Mouse (Mus musculus): Measurements from ENCODE around the gene Ralgps1. TPM values are rescaled to one million over a fixed set of nuclear protein-coding genes. Genes with fewer than 3 reads are reported as not detected.
"Not testable (repeated sequence)": the region's sequence is repeated elsewhere in the genome, so short reads cannot be mapped to it uniquely, and the experiment has no call there.

Gene Ralgps1
- total and polyA plus RNA-seq, 2 experiments from 2014 or later = 20.7 to 69.9 TPM

DNA sequence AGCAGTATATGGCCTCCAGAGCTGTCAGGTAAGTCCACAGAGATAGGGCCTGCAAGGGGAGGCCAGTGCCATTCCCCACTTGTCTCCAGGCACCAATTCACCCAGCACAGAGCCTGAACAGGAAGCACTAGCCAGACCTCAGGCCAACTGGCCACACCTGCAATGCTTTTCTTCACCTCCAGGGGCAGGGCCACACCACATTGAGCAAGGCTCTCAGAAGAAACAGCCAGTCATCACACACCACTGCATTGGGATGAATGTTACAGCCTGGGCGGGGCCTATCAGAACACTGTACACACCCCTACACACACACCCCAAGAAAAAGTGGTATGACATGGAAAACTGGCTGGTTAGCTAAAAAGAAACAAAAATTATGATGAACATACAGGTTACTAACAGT, 42.3 kb downstream of the Ralgps1 start:
- no peak overlapping the region for H3K27ac ChIP-seq
- no peaks in the 10 kb centered on the region for H3K4me1 ChIP-seq (ENCODE audit: insufficient read depth, low read length)
- H3K9me3 ChIP-seq (ENCODE audit: low read length) = no peaks in the 10 kb centered on the region
- peak; percentile 67 for TF ChIP-seq CTCF (IDR thresholded peaks at IDR 0.05; ENCODE audit: low read depth)
- 71% methylated on average over 1 of the region's 1 CpGs for WGBS
- no peaks in the 10 kb centered on the region for H3K27me3 ChIP-seq (ENCODE audit: insufficient read depth, low read length)
- no peak overlapping the region for H3K4me2 ChIP-seq (ENCODE audit: low read depth, low read length)
- 0 out of 2 replicates have a peak, but pooled peaks cover 8% of the 10 kb centered on the region for H3K36me3 ChIP-seq (ENCODE audit: insufficient read depth, low read length)
- no peak overlapping the region for H3K9ac ChIP-seq (replicated peaks; ENCODE audit: low read length)
- ATAC-seq = 0 out of 2 replicates have a peak, but pooled peaks have one; percentile 43
- H3K4me3 ChIP-seq (ENCODE audit: low read length) = no peak overlapping the region
- no peak for DNase-seq (ENCODE audit: low spot score)

DNA sequence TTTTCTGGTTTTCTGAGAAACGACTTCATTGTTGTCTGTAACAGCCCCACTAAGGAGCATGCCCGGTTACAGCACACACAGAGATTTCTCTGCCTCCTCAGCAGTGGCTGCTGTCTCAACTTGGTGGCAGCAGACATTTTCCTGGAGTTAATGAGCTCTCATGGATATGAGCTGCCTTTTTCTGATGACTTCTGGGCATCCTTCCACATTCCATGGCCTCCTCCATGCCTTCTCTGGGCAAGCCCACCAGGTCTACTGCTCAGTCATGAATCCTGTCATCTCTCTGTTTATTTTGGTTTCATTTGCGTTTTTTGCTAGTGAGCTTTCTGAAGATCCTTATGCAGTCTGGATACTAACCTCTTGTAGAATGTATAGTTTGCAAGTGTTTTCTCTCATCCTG, 45.9 kb downstream of the Ralgps1 start:
- H3K4me3 ChIP-seq (ENCODE audit: low read length) = no peak overlapping the region
- TF ChIP-seq CTCF (IDR thresholded peaks at IDR 0.05; ENCODE audit: low read depth) = no peak
- no peaks in the 10 kb centered on the region for H3K9me3 ChIP-seq (ENCODE audit: low read length)
- peak overlapping the region; percentile 7; the same call in 1 of the 2 replicates for H3K27ac ChIP-seq
- H3K36me3 ChIP-seq (ENCODE audit: insufficient read depth, low read length) = peaks cover 6% of the 10 kb centered on the region; the same call in 1 of the 2 replicates
- DNase-seq (ENCODE audit: low spot score) = peak; percentile 52
- H3K27me3 ChIP-seq (ENCODE audit: insufficient read depth, low read length) = no peaks in the 10 kb centered on the region
- no peak for ATAC-seq
- no peak overlapping the region for H3K4me2 ChIP-seq (ENCODE audit: low read depth, low read length)
- H3K4me1 ChIP-seq (ENCODE audit: insufficient read depth, low read length) = no peaks in the 10 kb centered on the region
- WGBS = 46% methylated on average over 3 of the region's 3 CpGs
- no peak overlapping the region for H3K9ac ChIP-seq (replicated peaks; ENCODE audit: low read length)

- TF ChIP-seq CTCF (IDR thresholded peaks at IDR 0.05; ENCODE audit: low read depth) = no peak
- Histone ChIP-seq H3K36me3 (ENCODE audit: insufficient read depth, low read length) (peaks cover 6% of the 10 kb centered on the region; the same call in 1 of the 2 replicates), H3K27ac (no peak overlapping the region), H3K4me1 (ENCODE audit: insufficient read depth, low read length) (no peaks in the 10 kb centered on the region), H3K9ac (replicated peaks; ENCODE audit: low read length) (no peak overlapping the region), H3K4me3 (ENCODE audit: low read length) (no peak overlapping the region), H3K9me3 (ENCODE audit: low read length) (no peaks in the 10 kb centered on the region), H3K4me2 (ENCODE audit: low read depth, low read length) (no peak overlapping the region), H3K27me3 (ENCODE audit: insufficient read depth, low read length) (no peaks in the 10 kb centered on the region)
- DNase-seq (ENCODE audit: low spot score) (no peak), ATAC-seq (no peak)
- WGBS = 75% methylated on average over 8 of the region's 8 CpGs
Measured at GRCm38 (mm10) chr2:33323799-33324595, 47.3 kb downstream of the Ralgps1 start.

DNA sequence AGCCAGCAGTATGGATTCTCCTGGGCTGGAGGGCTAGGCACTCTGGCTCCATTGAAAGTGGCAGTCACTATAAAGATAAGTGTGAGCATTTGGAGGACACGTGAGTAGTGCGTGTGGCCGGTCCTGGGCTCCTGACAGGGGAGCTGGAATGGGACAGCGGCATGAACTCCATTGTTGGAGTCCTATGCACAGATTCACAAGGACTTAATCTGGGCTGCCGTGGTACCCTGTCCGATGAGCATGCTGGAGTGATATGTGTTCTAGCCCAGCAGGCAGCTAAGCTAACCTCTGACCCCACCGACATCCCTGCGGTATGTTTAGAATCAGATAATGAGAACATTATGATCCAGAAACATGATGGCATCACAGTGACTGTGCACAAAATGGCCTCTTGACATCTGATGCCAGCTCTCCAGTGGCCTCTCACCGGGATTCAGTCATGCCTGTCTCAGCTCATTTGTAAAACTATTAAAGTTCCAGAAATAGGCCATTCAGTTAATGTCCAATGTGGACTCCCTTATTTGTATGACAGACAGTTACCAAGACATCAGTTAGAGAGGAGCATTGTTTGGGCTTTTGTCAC, 48.2 kb downstream of the Ralgps1 start:
- H3K9ac ChIP-seq (replicated peaks; ENCODE audit: low read length); H3K4me1 ChIP-seq (ENCODE audit: insufficient read depth, low read length); DNase-seq (ENCODE audit: low spot score); H3K9me3 ChIP-seq (ENCODE audit: low read length); H3K4me2 ChIP-seq (ENCODE audit: low read depth, low read length); H3K36me3 ChIP-seq (ENCODE audit: insufficient read depth, low read length); H3K27me3 ChIP-seq (ENCODE audit: insufficient read depth, low read length); H3K4me3 ChIP-seq (ENCODE audit: low read length); H3K27ac ChIP-seq: not testable (repeated sequence)
- peak; percentile 38; the same call in 1 of the 2 replicates for ATAC-seq
- WGBS = 44% methylated on average over 9 of the region's 9 CpGs

GRCm38 (mm10) chr2:33321641-33322040, 49.6 kb downstream of the Ralgps1 start:
- no peak overlapping the region for H3K4me2 ChIP-seq (ENCODE audit: low read depth, low read length)
- no peak for ATAC-seq
- no peak overlapping the region for H3K4me3 ChIP-seq (ENCODE audit: low read length)
- no peak overlapping the region for H3K9ac ChIP-seq (replicated peaks; ENCODE audit: low read length)
- WGBS = 76% methylated on average over 2 of the region's 2 CpGs
- H3K4me1 ChIP-seq (ENCODE audit: insufficient read depth, low read length) = peaks cover 15% of the 10 kb centered on the region; the same call in 1 of the 2 replicates
- DNase-seq (ENCODE audit: low spot score) = no peak
- H3K27me3 ChIP-seq (ENCODE audit: insufficient read depth, low read length) = no peaks in the 10 kb centered on the region
- peaks cover 6% of the 10 kb centered on the region; the same call in 1 of the 2 replicates for H3K36me3 ChIP-seq (ENCODE audit: insufficient read depth, low read length)
- no peaks in the 10 kb centered on the region for H3K9me3 ChIP-seq (ENCODE audit: low read length)
- no peak overlapping the region for H3K27ac ChIP-seq
- no peak for TF ChIP-seq CTCF (IDR thresholded peaks at IDR 0.05; ENCODE audit: low read depth)

- DNase-seq (ENCODE audit: low spot score) (no peak), ATAC-seq (no peak)
- Histone ChIP-seq H3K27ac (no peak overlapping the region), H3K9me3 (ENCODE audit: low read length) (no peaks in the 10 kb centered on the region), H3K4me1 (ENCODE audit: insufficient read depth, low read length) (peaks cover 20% of the 10 kb centered on the region; the same call in 1 of the 2 replicates), H3K4me3 (ENCODE audit: low read length) (no peak overlapping the region), H3K4me2 (ENCODE audit: low read depth, low read length) (no peak overlapping the region), H3K36me3 (ENCODE audit: insufficient read depth, low read length) (peaks cover 6% of the 10 kb centered on the region; the same call in 1 of the 2 replicates), H3K9ac (replicated peaks; ENCODE audit: low read length) (no peak overlapping the region), H3K27me3 (ENCODE audit: insufficient read depth, low read length) (no peaks in the 10 kb centered on the region)
- TF ChIP-seq CTCF (IDR thresholded peaks at IDR 0.05; ENCODE audit: low read depth) = no peak
- WGBS = 92% methylated on average over 2 of the region's 2 CpGs
Measured at GRCm38 (mm10) chr2:33321031-33321430, 50.3 kb downstream of the Ralgps1 start.
